Mouse (Mus musculus): Measurements from ENCODE around the gene Gatc.
"Not testable (repeated sequence)": the region's sequence is repeated elsewhere in the genome, so short reads cannot be mapped to it uniquely, and the experiment has no call there.

Gatc gene

GRCm38 (mm10) chr5:115340577-115341313, at the start of gene Gatc, which contains the start of gene Triap1:
Gene Gatc, minus strand, starts transcription at chr5:115341178.
Gene Triap1, plus strand, starts transcription at chr5:115341225.
- DNase-seq = peak; percentile 92

GRCm38 (mm10) chr5:115378882-115379281, 37.9 kb upstream of the Gatc start:
- not testable (repeated sequence) for DNase-seq

DNA sequence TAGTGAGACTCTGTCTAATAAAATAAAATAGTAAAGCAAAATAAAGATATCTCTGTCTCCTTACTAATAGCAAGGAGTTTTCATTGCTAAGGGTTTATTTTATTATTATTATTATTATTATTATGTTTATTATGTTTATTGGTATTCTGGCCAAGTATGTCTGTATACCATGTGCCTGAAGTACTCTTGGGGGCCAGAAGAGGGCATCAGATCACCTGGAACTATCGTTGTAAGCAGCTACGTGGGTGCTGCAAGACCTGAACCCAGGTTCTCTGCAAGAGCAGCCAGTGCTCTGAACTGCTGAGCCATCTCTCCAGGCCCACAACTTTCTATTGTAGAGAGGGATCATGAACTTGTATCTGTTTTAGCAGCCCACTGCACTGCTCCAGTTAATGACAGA, 34.5 kb upstream of the Gatc start:
- DNase-seq = no peak

- no peak for DNase-seq
These were observed 33.3 kb upstream of the Gatc start for GRCm38 (mm10) chr5:115374204-115374820.

- no peak for DNase-seq
These were observed 32.6 kb upstream of the Gatc start for GRCm38 (mm10) chr5:115373441-115374203.

DNA sequence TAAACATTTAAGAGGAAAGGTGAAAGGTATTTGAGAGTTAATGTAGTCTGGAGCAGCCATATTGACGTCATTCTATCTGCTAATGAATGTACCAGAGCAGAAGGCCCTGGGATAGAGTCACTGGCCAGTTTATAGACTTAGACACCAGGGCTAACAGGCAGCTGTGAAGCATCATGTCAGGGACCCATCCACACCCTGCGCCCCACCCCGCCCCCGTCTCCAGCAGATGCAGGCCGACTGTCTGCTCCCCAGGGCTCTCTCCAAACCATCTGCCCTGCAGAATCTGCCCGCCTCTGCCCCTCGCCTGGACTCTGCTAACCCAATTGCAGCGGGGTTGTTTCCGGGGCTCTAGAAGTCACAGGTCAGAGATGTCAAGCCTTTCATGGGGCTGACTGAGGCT, 30.8 kb upstream of the Gatc start:
- DNase-seq = no peak

DNA sequence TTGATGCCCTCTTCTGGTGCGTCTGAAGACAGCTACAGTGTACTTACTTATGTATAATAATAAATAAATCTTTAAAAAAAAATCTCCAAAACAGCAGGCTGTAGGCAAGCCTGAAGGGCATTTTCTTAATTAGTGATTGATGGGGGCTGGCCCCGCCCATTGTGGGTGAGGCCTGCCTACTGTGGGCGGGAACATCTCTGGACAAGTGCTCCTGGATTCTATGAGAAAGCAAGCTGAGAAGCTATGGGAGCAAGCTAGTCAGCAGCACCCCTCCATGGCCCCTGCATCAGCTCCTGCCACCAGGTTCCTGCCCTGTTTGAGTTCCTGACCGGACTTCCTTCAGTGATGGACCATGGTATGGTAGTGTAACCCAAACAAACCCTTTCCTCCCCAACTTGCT, 23.8 kb upstream of the Gatc start:
- DNase-seq = no peak

GRCm38 (mm10) chr5:115362819-115363714, 22.1 kb upstream of the Gatc start:
- no peak for DNase-seq

- DNase-seq = no peak
These were observed 21.2 kb upstream of the Gatc start for GRCm38 (mm10) chr5:115362216-115362615.

GRCm38 (mm10) chr5:115359851-115360372, 18.9 kb upstream of the Gatc start:
- DNase-seq = no peak

- DNase-seq = no peak
These were observed 18.5 kb upstream of the Gatc start for GRCm38 (mm10) chr5:115359438-115359837.

DNA sequence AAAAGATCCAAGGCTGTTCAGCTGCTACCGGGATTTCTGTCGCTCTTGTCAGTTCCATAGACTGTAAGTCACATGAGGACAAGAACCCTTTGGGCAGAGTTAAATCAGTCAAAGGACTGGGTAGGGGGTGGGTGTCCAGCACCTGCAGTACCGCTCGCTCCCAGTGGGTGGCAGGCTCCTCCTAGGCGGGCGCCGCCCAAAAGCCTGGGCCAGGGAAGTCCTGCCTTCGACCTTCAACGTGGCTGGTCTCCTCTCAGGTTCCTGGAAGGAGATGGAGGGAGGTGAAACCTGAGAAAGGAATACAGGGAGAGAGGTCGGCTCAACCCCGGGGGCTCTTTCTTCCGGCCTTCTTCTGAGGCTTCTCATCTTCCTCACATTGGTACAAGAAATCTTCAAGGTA, 17.9 kb upstream of the Gatc start:
- DNase-seq = peak; percentile 83 to 90

GRCm38 (mm10) chr5:115355070-115355469, 14.1 kb upstream of the Gatc start:
- no peak for DNase-seq

GRCm38 (mm10) chr5:115351348-115351747, 10.4 kb upstream of the Gatc start:
- no peak for DNase-seq

DNA sequence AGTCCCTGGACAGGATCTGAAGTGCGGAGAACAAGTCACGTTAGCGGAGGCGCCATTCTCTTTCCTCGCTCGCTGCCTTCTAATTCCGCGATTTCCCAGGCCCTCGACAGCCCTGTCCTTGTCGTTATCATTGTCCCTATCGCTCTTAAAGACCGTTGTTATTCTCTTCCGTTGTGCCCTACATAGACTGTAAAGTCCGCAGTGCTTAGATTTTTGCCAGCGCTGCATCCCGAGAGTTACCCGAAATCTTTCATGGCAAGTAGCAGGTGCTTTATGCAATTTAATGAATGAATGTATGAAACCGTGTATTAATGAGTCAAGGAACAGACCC, 8.2 kb upstream of the Gatc start:
- DNase-seq = no peak

DNA sequence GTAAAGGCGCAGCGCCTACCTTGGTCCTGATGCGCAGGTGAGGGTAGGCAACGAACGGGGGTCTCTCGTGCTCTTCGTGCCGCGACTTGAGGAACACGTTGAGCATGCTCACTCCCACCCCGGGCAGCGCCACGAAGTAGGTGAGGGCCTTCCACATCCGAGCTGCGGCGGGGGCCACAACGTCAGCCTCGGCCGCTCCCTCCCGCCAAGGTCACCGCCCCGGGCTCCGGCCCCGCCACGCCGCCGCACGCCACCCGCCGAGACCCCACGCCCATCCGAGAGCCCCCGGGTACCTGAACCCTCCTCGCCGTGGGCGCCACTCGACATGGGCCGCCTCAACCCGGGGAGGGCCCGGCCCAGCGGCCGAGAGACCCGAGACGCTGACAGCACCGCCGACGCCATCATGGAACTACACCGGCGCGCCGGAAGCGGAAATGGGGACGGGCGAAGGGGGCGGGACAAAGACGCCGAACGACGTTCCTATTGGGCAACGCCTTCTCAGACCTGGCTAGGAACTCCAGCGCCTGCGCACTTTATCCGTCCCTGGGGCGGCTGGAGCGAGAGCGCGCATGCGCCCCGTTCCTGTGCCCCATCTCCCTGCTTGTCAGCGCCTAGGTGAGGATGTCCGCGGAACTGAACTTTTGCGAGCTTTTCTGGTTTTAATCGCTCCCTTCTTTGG, 7.7 kb upstream of the Gatc start, which contains the start of gene Cox6a1:
Cox6a1 (minus strand) TSS at position 436 of the 679 bp plus-strand sequence.
- peak; percentile 99 for DNase-seq

GRCm38 (mm10) chr5:115347564-115347963, 6.6 kb upstream of the Gatc start:
- DNase-seq = peak; percentile 83 to 87

- no peak for DNase-seq
These were observed 562 bp upstream of the Gatc start for GRCm38 (mm10) chr5:115341314-115342165.

DNA sequence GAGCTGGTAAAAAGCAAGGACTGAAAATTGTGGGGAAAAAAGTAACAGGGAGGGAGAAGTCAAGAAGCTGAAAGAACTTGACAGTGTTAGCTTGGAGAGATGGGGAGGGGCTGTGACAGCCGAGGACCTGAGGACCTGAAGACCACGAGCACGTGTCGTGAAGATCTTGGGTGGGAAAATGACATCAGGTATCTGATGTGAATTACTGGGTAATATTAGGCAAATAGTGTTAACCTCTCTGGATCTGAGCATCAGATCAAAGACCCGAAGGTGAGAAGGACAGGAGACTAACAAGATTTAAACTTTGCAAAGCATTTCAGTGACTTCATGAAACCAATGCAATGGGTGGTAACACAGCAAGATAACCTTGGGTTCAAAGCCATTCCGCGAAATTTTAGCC, 971 bp downstream of the Gatc start:
- no peak for DNase-seq

- DNase-seq = no peak
These were observed 7.4 kb downstream of the Gatc start for GRCm38 (mm10) chr5:115333626-115334025.

DNA sequence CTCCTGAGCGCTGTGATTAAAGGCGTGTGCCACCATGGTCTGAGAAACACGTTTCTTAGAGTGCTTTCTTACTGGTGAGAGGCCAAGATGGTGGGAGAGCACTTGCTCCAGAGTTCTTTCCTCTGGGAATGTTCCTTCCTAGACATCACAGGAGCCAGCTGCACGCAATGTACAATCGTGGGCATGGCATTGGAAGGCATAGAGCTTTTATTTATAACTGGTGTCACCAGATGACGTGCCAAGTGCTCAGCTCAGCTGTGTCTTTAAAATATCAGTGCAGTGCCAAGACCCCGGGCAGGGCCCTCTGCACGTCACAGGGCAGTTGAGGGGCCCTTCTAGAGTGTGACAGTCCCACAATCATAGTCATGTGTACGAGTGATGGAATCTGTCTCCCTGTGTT, 10.0 kb downstream of the Gatc start:
- no peak for DNase-seq
